Mouse (Mus musculus): ENCODE data around the gene Wfdc6a. TPM values are rescaled to one million over a fixed set of nuclear protein-coding genes. Genes with fewer than 3 reads are reported as not detected.
A peak's percentile ranks its signal among the peaks of the same experiment; 100 is the strongest.

Gene Wfdc6a
- polyA plus RNA-seq, 1 experiment from 2014 or later = not detected

DNA sequence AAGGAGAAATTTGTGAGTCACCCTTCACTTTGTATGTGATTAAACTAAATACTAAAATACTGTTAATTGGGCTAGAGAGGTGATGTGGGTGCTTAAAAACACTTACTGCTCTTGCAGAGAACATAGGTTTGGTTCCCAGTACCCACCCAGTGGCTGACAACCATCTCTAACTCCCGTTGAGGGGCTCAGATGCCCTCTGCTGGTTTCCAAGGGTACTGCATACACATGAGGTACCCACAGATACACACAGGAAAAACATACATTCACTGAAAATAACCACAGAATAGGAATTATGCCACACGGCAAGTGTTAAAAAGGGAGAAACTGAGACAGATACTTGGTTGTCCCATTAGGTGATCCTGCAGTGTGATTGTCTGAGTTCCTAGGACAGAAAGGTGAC, 18.2 kb downstream of the Wfdc6a start:
- Histone ChIP-seq H3K36me3 (no peaks in the 10 kb centered on the region), H3K4me3 (no peak overlapping the region), H3K4me2 (no peak overlapping the region), H3K27me3 (peaks cover 28% of the 10 kb centered on the region), H3K27ac (replicated peaks) (no peak overlapping the region), H3K9me3 (no peaks in the 10 kb centered on the region), H3K9ac (no peak overlapping the region), H3K4me1 (replicated peaks) (peaks cover 20% of the 10 kb centered on the region)
- no peak for ATAC-seq (ENCODE audit: low read depth)
- WGBS = 92% methylated on average over 2 of the region's 2 CpGs

DNA sequence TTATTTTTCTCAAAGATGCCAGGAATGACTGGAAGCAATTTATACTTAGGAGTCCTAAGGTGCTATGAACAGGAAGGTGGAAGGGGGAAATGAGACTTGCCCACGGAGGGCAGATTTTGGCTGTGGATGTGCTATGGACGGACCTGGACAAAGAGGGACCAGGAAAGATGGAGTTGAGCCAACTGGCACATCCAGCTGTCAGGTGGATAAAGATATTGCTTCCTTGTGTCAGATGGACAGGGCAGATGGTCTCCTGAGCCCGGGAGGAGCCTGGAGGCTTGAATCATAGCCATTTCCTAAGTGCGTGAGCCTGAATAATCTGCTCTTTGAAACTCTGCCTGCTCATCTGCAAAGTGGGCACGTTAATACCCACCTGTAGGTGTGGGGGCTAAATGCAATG, 20.9 kb downstream of the Wfdc6a start:
- H3K4me2 ChIP-seq = peak overlapping the region; percentile 74; the same call in 1 of the 2 replicates
- WGBS = 69% methylated on average over 5 of the region's 5 CpGs
- no peak for ATAC-seq (ENCODE audit: low read depth)

DNA sequence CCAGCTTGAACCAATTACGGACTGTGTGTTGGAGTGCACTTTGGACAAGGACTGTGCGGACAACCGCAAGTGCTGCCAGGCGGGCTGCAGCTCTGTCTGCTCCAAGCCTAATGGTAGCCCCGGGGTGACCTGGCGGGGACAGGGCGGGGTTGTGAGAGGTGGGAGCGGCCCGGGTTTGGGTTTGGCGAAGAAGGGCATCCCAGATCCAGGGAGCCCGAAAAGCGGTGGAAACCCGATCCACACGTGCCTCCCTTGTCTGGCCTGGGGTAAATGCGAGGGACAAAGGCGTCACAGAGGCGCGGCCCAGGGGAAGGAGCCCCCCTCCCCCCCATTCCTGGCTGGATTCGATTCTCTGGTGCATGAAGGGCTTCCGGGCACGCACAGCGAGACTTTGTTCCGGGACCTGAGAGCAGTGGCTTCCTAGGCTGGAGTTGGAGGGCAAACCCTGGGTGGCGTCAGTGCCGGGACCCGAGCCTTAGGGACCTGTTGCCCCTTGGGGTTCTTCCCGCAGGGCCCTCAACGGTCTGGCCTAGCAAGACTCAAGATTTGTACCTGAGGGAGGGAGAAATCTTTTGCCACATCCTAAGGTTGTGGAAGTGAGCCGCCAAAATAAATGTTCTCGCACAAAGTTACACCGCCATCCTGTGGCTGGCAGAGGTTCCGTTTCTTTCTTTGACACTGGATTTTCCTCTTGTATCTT, 21.8 kb downstream of the Wfdc6a start:
- Histone ChIP-seq H3K27me3 (peaks cover 44% of the 10 kb centered on the region), H3K27ac (replicated peaks) (no peak overlapping the region), H3K4me1 (replicated peaks) (peaks cover 20% of the 10 kb centered on the region), H3K4me2 (peak overlapping the region; percentile 74), H3K9me3 (no peaks in the 10 kb centered on the region), H3K9ac (peak overlapping the region; percentile 65), H3K4me3 (peak overlapping the region; percentile 44), H3K36me3 (no peaks in the 10 kb centered on the region)
- peak; percentile 61; the same call in 1 of the 2 replicates for ATAC-seq (ENCODE audit: low read depth)
- under 1% methylated on average over 32 of the region's 32 CpGs for WGBS

More for the DNA sequence above, 20.9 kb downstream of the Wfdc6a start:
- Histone ChIP-seq H3K9me3 (no peaks in the 10 kb centered on the region), H3K36me3 (no peaks in the 10 kb centered on the region), H3K27ac (replicated peaks) (no peak overlapping the region), H3K4me1 (replicated peaks) (peaks cover 20% of the 10 kb centered on the region), H3K27me3 (peaks cover 40% of the 10 kb centered on the region), H3K4me3 (no peak overlapping the region), H3K9ac (no peak overlapping the region)

DNA sequence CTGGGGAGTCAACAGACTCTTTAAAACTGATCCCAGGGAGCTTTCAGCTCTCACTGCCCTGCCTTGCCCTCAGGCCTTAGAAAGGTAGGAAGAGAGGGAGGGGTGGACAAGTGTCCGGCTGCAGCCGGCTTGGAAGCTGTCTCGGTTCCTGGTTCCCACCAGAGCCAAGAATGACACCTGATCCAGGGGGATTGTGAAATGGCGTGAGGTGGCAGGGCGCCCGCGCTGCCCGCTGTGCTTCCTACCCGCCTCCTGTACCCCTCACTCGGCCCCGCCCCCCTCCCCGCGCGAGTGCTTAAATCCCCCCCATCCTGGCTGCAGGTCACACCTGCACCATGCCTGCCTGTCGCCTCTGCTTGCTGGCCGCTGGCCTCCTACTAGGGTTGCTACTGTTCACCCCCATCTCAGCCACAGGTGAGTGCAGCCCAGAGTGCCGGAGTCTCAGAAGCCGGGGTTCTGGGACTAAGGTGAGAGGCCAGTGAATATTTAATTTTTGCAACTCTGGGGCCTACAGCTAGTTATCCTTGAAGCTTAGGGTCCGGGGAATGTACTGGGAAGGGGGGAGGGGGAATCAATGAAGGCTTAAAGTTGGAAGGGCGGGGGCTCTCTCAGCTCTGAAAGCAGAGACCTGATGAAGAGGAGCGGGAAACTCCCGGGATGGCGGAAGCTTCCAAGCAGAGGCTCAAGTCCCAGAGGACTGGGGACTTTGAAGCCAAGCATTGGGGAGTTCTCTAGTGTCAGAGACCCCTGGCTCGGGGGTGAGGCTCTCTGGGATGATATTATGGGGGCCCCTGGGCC, 22.7 kb downstream of the Wfdc6a start, which contains the start of gene Wfdc2:
Gene Wfdc2 (plus strand): TSS at position 23 of the 798 bp plus-strand sequence.
- H3K9ac ChIP-seq = peak within 1 kb of the TSS; percentile 65
- peak within 1 kb of the TSS; percentile 44 for H3K4me3 ChIP-seq
- ATAC-seq (ENCODE audit: low read depth) = no peak
- H3K9me3 ChIP-seq = no peaks in the 10 kb centered on the region
- H3K27ac ChIP-seq (replicated peaks) = no peak within 1 kb of the TSS
- peaks cover 20% of the 10 kb centered on the region for H3K4me1 ChIP-seq (replicated peaks)
- H3K4me2 ChIP-seq = peak within 1 kb of the TSS; percentile 74
- H3K27me3 ChIP-seq = peaks cover 44% of the 10 kb centered on the region
- no peaks in the 10 kb centered on the region for H3K36me3 ChIP-seq
- WGBS = 6% methylated on average over 24 of the region's 24 CpGs

DNA sequence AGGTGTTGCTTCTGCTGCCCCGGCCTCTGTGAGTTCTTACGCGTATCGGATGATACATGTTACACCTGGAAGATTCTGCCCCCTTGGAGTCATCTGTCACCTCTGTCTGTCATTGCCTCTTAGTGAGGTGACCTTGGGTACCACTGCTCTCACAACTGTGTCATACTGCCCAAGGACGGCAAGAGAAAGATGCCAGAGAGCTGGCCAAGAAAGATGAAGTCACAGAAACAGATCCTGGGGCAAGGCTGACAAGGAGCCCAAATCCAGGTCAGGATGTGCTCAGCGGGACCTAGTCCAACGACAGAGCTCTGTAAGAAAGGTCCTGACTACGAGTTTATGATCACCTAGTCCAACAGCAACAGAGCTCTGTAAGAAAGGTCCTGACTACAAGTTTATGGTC, 25.1 kb downstream of the Wfdc6a start:
- Histone ChIP-seq H3K4me2 (no peak overlapping the region), H3K27me3 (peaks cover 44% of the 10 kb centered on the region), H3K4me1 (replicated peaks) (peaks cover 20% of the 10 kb centered on the region), H3K36me3 (no peaks in the 10 kb centered on the region), H3K4me3 (no peak overlapping the region), H3K9ac (no peak overlapping the region), H3K9me3 (no peaks in the 10 kb centered on the region), H3K27ac (replicated peaks) (no peak overlapping the region)
- 91% methylated on average over 8 of the region's 8 CpGs for WGBS
- no peak for ATAC-seq (ENCODE audit: low read depth)

DNA sequence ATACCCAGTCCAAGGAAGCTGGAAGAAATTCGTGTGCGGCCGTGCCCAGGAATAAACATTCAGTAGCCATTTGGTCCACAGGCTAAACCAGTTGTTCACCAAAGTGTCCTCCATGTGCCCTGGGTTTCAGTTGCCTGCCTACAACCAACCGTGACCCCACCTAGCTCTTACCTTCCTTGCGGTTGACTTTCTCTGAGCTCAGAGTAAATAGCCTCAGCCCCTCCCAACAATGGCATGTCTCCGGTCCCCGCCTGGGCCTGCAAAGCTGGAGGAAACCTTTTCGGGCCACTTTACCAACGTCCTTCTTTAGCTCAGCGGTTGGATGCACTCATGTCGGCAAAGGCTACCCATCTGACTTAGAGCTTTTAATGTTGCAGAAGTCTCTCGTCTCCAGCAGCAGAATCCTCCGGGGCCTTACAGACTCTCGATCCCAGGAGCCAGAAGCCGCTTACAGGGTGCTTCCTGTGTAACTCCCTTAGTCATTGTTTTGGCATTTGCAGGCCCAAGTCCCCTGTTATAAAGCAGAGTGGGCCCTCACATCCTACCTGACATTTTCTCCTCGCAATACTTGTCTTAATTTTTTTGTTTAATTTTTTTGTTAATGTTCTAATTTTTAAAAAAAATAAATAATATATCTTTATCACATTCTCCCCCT, 26.1 kb downstream of the Wfdc6a start:
- H3K4me3 ChIP-seq = no peak overlapping the region
- H3K27me3 ChIP-seq = peaks cover 35% of the 10 kb centered on the region
- no peak overlapping the region for H3K27ac ChIP-seq (replicated peaks)
- no peak overlapping the region for H3K9ac ChIP-seq
- H3K4me2 ChIP-seq = no peak overlapping the region
- peaks cover 18% of the 10 kb centered on the region for H3K4me1 ChIP-seq (replicated peaks)
- no peaks in the 10 kb centered on the region for H3K36me3 ChIP-seq
- 50% methylated on average over 16 of the region's 16 CpGs for WGBS
- ATAC-seq (ENCODE audit: low read depth) = no peak
- no peaks in the 10 kb centered on the region for H3K9me3 ChIP-seq

DNA sequence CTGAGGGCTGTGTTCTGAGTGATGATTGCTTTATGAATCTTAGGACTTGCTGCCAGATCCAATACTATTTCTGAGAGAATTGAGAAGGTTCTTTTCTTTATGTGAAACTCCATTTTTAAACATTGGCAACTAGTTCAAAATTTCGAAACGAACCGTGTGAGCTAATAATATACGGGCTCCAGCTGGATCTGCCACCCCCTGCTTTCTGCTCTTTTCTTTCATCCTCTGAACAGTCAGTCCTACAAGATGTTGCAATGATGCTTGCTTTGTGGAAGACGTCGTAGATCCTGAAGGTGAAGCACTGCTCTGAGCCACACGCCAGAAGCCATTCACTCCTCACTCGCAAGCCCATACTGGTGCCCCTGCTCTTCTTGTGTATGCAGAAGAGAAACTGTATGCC, 26.8 kb downstream of the Wfdc6a start:
- no peak overlapping the region for H3K27ac ChIP-seq (replicated peaks)
- 76% methylated on average over 8 of the region's 8 CpGs for WGBS
- H3K4me3 ChIP-seq = no peak overlapping the region
- no peak overlapping the region for H3K4me2 ChIP-seq
- no peak overlapping the region for H3K9ac ChIP-seq
- H3K4me1 ChIP-seq (replicated peaks) = peaks cover 12% of the 10 kb centered on the region
- no peak for ATAC-seq (ENCODE audit: low read depth)
- no peaks in the 10 kb centered on the region for H3K36me3 ChIP-seq
- peaks cover 30% of the 10 kb centered on the region for H3K27me3 ChIP-seq
- H3K9me3 ChIP-seq = no peaks in the 10 kb centered on the region

DNA sequence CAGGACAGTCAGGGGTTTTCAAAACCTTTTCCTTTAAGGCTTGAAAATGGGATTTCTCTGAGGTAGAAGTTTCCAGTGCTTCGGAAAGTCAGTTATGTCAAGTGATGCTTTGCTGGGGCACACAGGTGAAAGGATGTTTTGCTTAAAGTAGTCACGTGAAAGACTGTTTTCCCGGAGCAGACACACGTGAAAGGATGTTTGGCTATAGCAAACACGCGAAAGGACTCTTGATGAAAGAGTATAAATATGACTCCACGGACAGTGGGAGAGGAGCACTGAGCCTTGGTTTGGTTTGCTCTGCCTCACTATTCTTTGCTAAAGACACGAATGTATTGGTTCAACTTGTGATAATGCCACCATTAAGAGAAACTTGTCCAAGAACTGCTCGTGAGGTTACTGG, 33.7 kb downstream of the Wfdc6a start:
- H3K9me3 ChIP-seq = no peaks in the 10 kb centered on the region
- H3K36me3 ChIP-seq = no peaks in the 10 kb centered on the region
- H3K27ac ChIP-seq (replicated peaks) = no peak overlapping the region
- H3K4me3 ChIP-seq = no peak overlapping the region
- 90% methylated on average over 9 of the region's 9 CpGs for WGBS
- H3K4me1 ChIP-seq (replicated peaks) = 0 out of 2 replicates have a peak, but pooled peaks cover 7% of the 10 kb centered on the region
- H3K27me3 ChIP-seq = 0 out of 2 replicates have a peak, but pooled peaks cover 4% of the 10 kb centered on the region
- H3K9ac ChIP-seq = no peak overlapping the region
- ATAC-seq (ENCODE audit: low read depth) = no peak
- no peak overlapping the region for H3K4me2 ChIP-seq

DNA sequence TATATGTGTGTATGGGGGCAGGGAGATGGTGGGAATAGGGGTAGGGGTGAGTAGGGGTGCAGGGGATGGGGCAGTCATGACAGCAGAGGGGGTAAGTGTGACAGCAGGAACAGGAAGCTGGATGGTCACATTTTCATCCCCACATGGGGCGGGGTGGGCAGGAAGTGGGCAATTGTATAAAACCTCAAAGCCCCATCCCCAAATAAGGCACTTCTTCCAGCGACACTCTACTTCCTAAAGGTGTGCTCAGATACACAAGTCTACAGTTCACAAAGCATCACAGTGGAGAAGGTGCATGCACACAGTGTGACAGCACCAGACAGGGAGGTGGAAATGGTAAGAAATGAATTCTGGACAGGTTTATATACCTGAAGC, 34.4 kb downstream of the Wfdc6a start:
- 88% methylated on average over 2 of the region's 2 CpGs for WGBS
- H3K9me3 ChIP-seq = no peaks in the 10 kb centered on the region
- H3K27me3 ChIP-seq = 0 out of 2 replicates have a peak, but pooled peaks cover 4% of the 10 kb centered on the region
- 0 out of 2 replicates have a peak, but pooled peaks cover 7% of the 10 kb centered on the region for H3K4me1 ChIP-seq (replicated peaks)
- no peak overlapping the region for H3K27ac ChIP-seq (replicated peaks)
- no peak overlapping the region for H3K4me3 ChIP-seq
- ATAC-seq (ENCODE audit: low read depth) = no peak
- no peaks in the 10 kb centered on the region for H3K36me3 ChIP-seq
- no peak overlapping the region for H3K4me2 ChIP-seq
- H3K9ac ChIP-seq = no peak overlapping the region

DNA sequence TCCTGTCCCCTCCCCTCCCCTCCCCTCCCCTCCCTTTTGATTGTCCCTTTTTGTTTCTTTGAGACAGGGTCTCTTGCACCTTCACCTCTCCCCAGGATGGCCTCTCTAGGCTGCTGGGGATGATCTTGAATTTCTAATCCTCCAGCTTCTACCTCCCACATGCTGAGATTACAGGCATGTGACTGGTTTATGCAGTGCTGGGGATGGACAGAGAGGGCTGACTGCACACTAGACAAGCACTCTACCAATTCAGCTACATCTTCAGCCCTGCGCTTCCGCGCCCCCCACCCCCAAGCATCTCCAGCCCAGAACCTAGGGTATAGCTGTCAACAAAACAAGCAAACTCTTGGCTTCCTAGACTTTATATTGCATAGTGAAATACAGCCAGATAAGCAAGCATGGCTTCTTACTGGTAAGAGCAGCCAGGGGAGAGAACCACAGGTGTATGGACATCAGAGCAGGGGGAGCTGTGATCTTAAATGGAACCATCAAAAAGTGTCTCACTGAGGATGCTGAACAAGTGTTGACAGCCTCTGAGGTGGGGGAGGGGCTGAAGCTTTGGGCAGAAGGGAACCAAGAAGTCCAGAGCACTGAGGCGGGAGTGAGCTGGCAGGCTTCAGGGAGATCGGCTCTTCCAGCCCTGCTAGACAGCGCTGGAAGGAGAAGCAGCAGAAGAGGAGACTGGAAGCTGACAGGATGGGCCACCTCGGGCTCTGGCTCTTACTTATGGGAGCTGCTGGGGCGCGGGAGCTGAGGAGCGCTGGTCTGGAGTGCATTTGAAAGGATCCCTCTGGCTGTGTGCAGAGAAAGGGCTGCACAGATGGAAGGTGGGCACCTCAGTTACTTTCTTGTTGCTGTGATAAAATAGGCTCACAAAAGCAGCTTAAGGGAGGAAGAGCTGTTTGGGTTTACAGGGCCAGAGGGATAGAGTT, 35.0 kb downstream of the Wfdc6a start:
- H3K27me3 ChIP-seq = 0 out of 2 replicates have a peak, but pooled peaks cover 4% of the 10 kb centered on the region
- no peaks in the 10 kb centered on the region for H3K9me3 ChIP-seq
- no peaks in the 10 kb centered on the region for H3K36me3 ChIP-seq
- H3K4me3 ChIP-seq = no peak overlapping the region
- H3K4me1 ChIP-seq (replicated peaks) = 0 out of 2 replicates have a peak, but pooled peaks cover 7% of the 10 kb centered on the region
- 27% methylated on average over 10 of the region's 10 CpGs for WGBS
- H3K9ac ChIP-seq = no peak overlapping the region
- no peak for ATAC-seq (ENCODE audit: low read depth)
- no peak overlapping the region for H3K4me2 ChIP-seq
- no peak overlapping the region for H3K27ac ChIP-seq (replicated peaks)

DNA sequence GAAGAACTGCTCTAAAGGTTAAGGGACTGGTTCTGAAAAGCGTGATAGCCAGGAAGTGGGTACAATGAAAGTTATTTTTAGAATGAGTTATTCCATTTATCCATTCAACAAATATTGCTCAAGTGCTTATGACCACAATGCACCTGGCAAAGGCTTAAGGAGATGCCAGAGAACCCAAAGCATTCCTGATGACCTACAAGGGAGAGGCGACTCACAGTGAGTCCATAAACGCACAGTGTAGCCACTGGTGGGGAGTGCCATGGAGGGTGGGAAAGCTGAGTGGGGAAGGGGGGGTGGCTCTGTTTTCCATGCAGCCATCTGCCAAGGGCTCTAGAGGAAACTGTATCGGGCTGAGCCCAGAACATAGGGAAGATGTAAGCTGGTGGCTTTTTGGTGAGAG, 35.9 kb downstream of the Wfdc6a start:
- Histone ChIP-seq H3K4me2 (no peak overlapping the region), H3K27ac (replicated peaks) (no peak overlapping the region), H3K27me3 (0 out of 2 replicates have a peak, but pooled peaks cover 4% of the 10 kb centered on the region), H3K9ac (no peak overlapping the region), H3K9me3 (no peaks in the 10 kb centered on the region), H3K4me1 (replicated peaks) (0 out of 2 replicates have a peak, but pooled peaks cover 7% of the 10 kb centered on the region), H3K36me3 (no peaks in the 10 kb centered on the region), H3K4me3 (no peak overlapping the region)
- WGBS = 56% methylated on average over 4 of the region's 4 CpGs
- ATAC-seq (ENCODE audit: low read depth) = no peak
